In genomic region chr6:84225587-84225986, GRCm38 (mm10) we compare ENCODE assay signal across 8 mouse cellular contexts.
A peak's percentile ranks its signal among the peaks of the same experiment; 100 is the strongest.
DNase-seq lines count a peak whose midpoint lies in the region; ATAC-seq and TF ChIP-seq lines count a peak whose summit lies in the region.

No protein-coding gene starts in this region.

- no peaks in the 10 kb centered on the region for H3K36me3 ChIP-seq in midbrain, embryonic 16.5 days (ENCODE audit: control insufficient read depth, insufficient read depth, low read length)
- no peaks in the 10 kb centered on the region for H3K36me3 ChIP-seq in stomach, postnatal 0 days (ENCODE audit: control insufficient read depth, insufficient read depth, low read length)

- ATAC-seq in midbrain, embryonic 16.5 days = no peak
- no peak for ATAC-seq in stomach, postnatal 0 days (ENCODE audit: low FRiP score, low TSS enrichment)

- H3K27me3 ChIP-seq in midbrain, embryonic 16.5 days (ENCODE audit: control insufficient read depth, insufficient read depth, low read depth, low read length) = no peaks in the 10 kb centered on the region
- no peaks in the 10 kb centered on the region for H3K27me3 ChIP-seq in stomach, postnatal 0 days (ENCODE audit: control insufficient read depth, insufficient read depth, low read length)

- H3K4me3 ChIP-seq in midbrain, embryonic 16.5 days (ENCODE audit: low read depth, low read length) = no peak overlapping the region
- H3K4me3 ChIP-seq in stomach, postnatal 0 days (ENCODE audit: low read depth, low read length) = no peak overlapping the region

- peak; percentile 51 for DNase-seq in Muller cell, postnatal 12 days (ENCODE audit: inconsistent ontology term)
- peak; percentile 77 for DNase-seq in adrenal gland, postnatal 10 days
- peak; percentile 30 to 67 for DNase-seq in frontal cortex, adult 2 months (ENCODE audit: extremely low spot score in 1 of 2, low spot score in 1 of 2)
- peak; percentile 66 to 77 for DNase-seq in heart, postnatal 14 days
- DNase-seq in left cerebral cortex, postnatal 4 days = peak; percentile 46
- no peak for DNase-seq in thymus, adult 18-20 months
- no peak for DNase-seq in stomach, postnatal 0 days (ENCODE audit: low spot score)

- 77% methylated on average over 6 of the region's 6 CpGs for WGBS in midbrain, embryonic 16.5 days
- 56% methylated on average over 6 of the region's 6 CpGs for WGBS in stomach, postnatal 0 days

- TF ChIP-seq EP300 in stomach, postnatal 0 days (optimal IDR thresholded peaks at IDR 0.05) = no peak

- no peak overlapping the region for H3K27ac ChIP-seq in midbrain, embryonic 16.5 days (ENCODE audit: low read length)
- H3K27ac ChIP-seq in stomach, postnatal 0 days (replicated peaks) = no peak overlapping the region

- intact Hi-C loops in heart, postnatal 14 days (cut with DNase I) = no loop called here
- intact Hi-C loops in left cerebral cortex, postnatal 4 days (cut with DNase I) = no loop called here

- TF ChIP-seq CTCF in stomach, postnatal 0 days (IDR thresholded peaks at IDR 0.05; ENCODE audit: low read depth) = no peak

- H3K9ac ChIP-seq in midbrain, embryonic 16.5 days (ENCODE audit: low read depth, low read length) = no peak overlapping the region
- H3K9ac ChIP-seq in stomach, postnatal 0 days (ENCODE audit: low read length) = no peak overlapping the region

- no peaks in the 10 kb centered on the region for H3K4me1 ChIP-seq in midbrain, embryonic 16.5 days (ENCODE audit: control insufficient read depth, insufficient read depth, low read length)
- H3K4me1 ChIP-seq in stomach, postnatal 0 days (replicated peaks; ENCODE audit: control insufficient read depth, insufficient read depth) = no peaks in the 10 kb centered on the region

- no peaks in the 10 kb centered on the region for H3K9me3 ChIP-seq in midbrain, embryonic 16.5 days (replicated peaks; ENCODE audit: control insufficient read depth, low read length, poor library complexity, severe bottlenecking)
- no peaks in the 10 kb centered on the region for H3K9me3 ChIP-seq in stomach, postnatal 0 days (ENCODE audit: control insufficient read depth, low read length)

- no peak overlapping the region for H3K4me2 ChIP-seq in midbrain, embryonic 16.5 days (ENCODE audit: low read length)
- no peak overlapping the region for H3K4me2 ChIP-seq in stomach, postnatal 0 days (replicated peaks; ENCODE audit: low read depth)

Comparison
In these comparisons a context has a peak if more than half of its experiments do, and no peak if none do; other contexts are left out.
1. DNase-seq: peak in Muller cell, postnatal 12 days (single experiment), adrenal gland, postnatal 10 days (single experiment), frontal cortex, adult 2 months (2 of 2), heart, postnatal 14 days (2 of 2) and left cerebral cortex, postnatal 4 days (single experiment); none in thymus, adult 18-20 months (0 of 2) and stomach, postnatal 0 days (single experiment).